Mouse (Mus musculus) stomach, postnatal 0 days (tissue): ENCODE measurements at regions not wholly inside any gene's neighbourhood (a gene's known extent, or its start where the extent isn't known, plus 50 kb on each side); places are given as distances from the start of the nearest gene placed in this dataset.
A peak's percentile ranks its signal among the peaks of the same experiment; 100 is the strongest.

ENCODE experiments used
- ATAC-seq: fragments of 200-750 bp; cut with Nextera tagmentation; 2 replicates; pipeline ENCODE4 v1.8.0; 2017; ENCODE audit not compliant: low FRiP score, low TSS enrichment
- DNase-seq: peaks from one replicate; pipeline ENCODE4 v3.0.0-alpha.2; 2016; ENCODE audit warnings: low spot score
- H3K27ac ChIP-seq: fragments of 300-500 bp; sonication (generic); replicated peaks from 2 replicates; pipeline ENCODE4 v1.5.1; 2014; ENCODE audit warnings: mild to moderate bottlenecking, control low read depth
- H3K27me3 ChIP-seq: fragments of 300-500 bp; sonication (generic); 2 replicates; pipeline ENCODE4 v1.6.1; 2014; ENCODE audit warnings: low read length; ENCODE audit not compliant: control insufficient read depth, insufficient read depth
- H3K36me3 ChIP-seq: fragments of 300-500 bp; sonication (generic); 2 replicates; pipeline ENCODE4 v1.6.1; 2014; ENCODE audit warnings: low read length, mixed read lengths; ENCODE audit not compliant: control insufficient read depth, insufficient read depth
- H3K4me1 ChIP-seq: fragments of 300-500 bp; sonication (generic); replicated peaks from 2 replicates; pipeline ENCODE4 v1.6.1; 2014; ENCODE audit warnings: antibody characterized with exemption; ENCODE audit not compliant: control insufficient read depth, insufficient read depth
- H3K4me2 ChIP-seq: fragments of 300-500 bp; sonication (generic); replicated peaks from 2 replicates; pipeline ENCODE4 v1.6.1; 2014; ENCODE audit warnings: low read depth, mild to moderate bottlenecking, control low read depth, moderate library complexity
- H3K4me3 ChIP-seq: fragments of 300-500 bp; sonication (generic); 2 replicates; pipeline ENCODE4 v1.5.1; 2014; ENCODE audit warnings: low read depth, low read length, control low read depth
- H3K9ac ChIP-seq: fragments of 300-500 bp; sonication (generic); 2 replicates; pipeline ENCODE4 v1.6.1; 2014; ENCODE audit warnings: mild to moderate bottlenecking, low read length, control low read depth, mixed read lengths
- H3K9me3 ChIP-seq: fragments of 300-500 bp; sonication (generic); 2 replicates; pipeline ENCODE4 v1.6.1; 2016; ENCODE audit warnings: low read length; ENCODE audit not compliant: control insufficient read depth
- CTCF ChIP-seq: IDR thresholded peaks from 2 replicates; pipeline ENCODE4 v1.5.1; 2016; ENCODE audit warnings: antibody characterized with exemption, low read depth, mild to moderate bottlenecking, moderate library complexity
- EP300 ChIP-seq: optimal IDR thresholded peaks from 2 replicates; pipeline ENCODE3; 2016; ENCODE audit warnings: antibody characterized with exemption
- WGBS: fragments of 180-500 bp; shearing (Covaris S2); extraction: QIAGEN DNeasy Blood & Tissue Kit; methylation state at CpG from one replicate; pipeline ENCODE4 v1.1.7; 2014; 5-methylcytosine and 5-hydroxymethylcytosine counted together

- H3K27me3 ChIP-seq: no peaks in the 10 kb centered on the region
- no peak overlapping the region for H3K4me3 ChIP-seq
- H3K27ac ChIP-seq: no peak overlapping the region
- H3K36me3 ChIP-seq: no peaks in the 10 kb centered on the region
- no peaks in the 10 kb centered on the region for H3K9me3 ChIP-seq
- no peak for ATAC-seq
- TF ChIP-seq EP300: no peak
- peak; percentile 76 for TF ChIP-seq CTCF
- H3K4me2 ChIP-seq: no peak overlapping the region
- H3K4me1 ChIP-seq: no peaks in the 10 kb centered on the region
- no peak overlapping the region for H3K9ac ChIP-seq
- DNase-seq: no peak
- WGBS: 0% methylated on average over 2 of the region's 2 CpGs
Observed at GRCm38 (mm10) chr6:11283990-11284389, 623.3 kb downstream of the Ndufa4 start.

- no peak for ATAC-seq
Observed at GRCm38 (mm10) chr6:11275214-11275613, 632.1 kb downstream of the Ndufa4 start.

More at GRCm38 (mm10) chr6:11275214-11275613, 632.1 kb downstream of the Ndufa4 start:
- Histone ChIP-seq H3K4me3 (no peak overlapping the region), H3K9me3 (no peaks in the 10 kb centered on the region), H3K9ac (no peak overlapping the region), H3K4me1 (no peaks in the 10 kb centered on the region), H3K36me3 (no peaks in the 10 kb centered on the region), H3K4me2 (no peak overlapping the region), H3K27ac (no peak overlapping the region), H3K27me3 (no peaks in the 10 kb centered on the region)
- no peak for DNase-seq
- 74% methylated on average over 3 of the region's 3 CpGs for WGBS
- no peak for TF ChIP-seq EP300
- no peak for TF ChIP-seq CTCF
